10 mouse cellular contexts compared by ENCODE assay signal in the genomic region with DNA sequence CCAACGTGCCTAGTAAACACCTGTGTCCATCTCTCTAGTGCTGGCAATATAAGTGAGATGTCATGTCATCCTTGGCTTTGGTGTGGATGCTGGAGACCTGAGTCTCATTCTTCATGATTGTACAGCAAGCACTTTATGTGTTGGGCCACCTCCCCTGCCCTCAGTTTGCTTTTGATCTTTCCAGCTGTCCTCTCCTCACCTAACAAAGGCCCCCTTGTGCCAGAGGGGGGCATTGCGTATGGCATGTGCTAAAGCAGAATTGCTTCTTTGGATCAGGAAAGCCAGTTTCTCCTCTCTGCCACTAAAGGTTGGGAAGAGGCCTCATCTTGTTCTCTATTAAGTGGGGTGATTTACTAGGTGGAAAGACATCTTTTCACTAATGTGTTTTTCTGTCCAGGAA.
A peak's percentile ranks its signal among the peaks of the same experiment; 100 is the strongest.
DNase-seq lines count a peak whose midpoint lies in the region; ATAC-seq and TF ChIP-seq lines count a peak whose summit lies in the region.
"Had no signal": no experiment of that assay in that cellular context is flagged by ENCODE, and none has a peak within 500 bp of the region (broad histone marks: within the 10 kb centered on the region; RNA-seq: fewer than 3 reads in every experiment).

No protein-coding gene starts in this region.

- H3K9ac ChIP-seq in heart, postnatal 0 days (replicated peaks; ENCODE audit: low read depth, low read length) = no peak overlapping the region
- H3K9ac ChIP-seq in midbrain, embryonic 15.5 days = no peak overlapping the region

- no peaks in the 10 kb centered on the region for H3K4me1 ChIP-seq in heart, postnatal 0 days (ENCODE audit: control insufficient read depth, insufficient read depth)
- peaks cover 41% of the 10 kb centered on the region for H3K4me1 ChIP-seq in midbrain, embryonic 10.5 days
- 0 out of 2 replicates have a peak, but pooled peaks cover 4% of the 10 kb centered on the region for H3K4me1 ChIP-seq in midbrain, embryonic 15.5 days
- peaks cover 18% of the 10 kb centered on the region for H3K4me1 ChIP-seq in embryonic facial prominence, embryonic 10.5 days

- peak; percentile 43 for TF ChIP-seq CTCF in heart, postnatal 0 days (IDR thresholded peaks at IDR 0.05; ENCODE audit: low read depth)

- H3K27ac ChIP-seq in heart, postnatal 0 days (ENCODE audit: low read depth) = no peak overlapping the region
- H3K27ac ChIP-seq in midbrain, embryonic 10.5 days (replicated peaks) = no peak overlapping the region
- no peak overlapping the region for H3K27ac ChIP-seq in midbrain, embryonic 15.5 days
- H3K27ac ChIP-seq in embryonic facial prominence, embryonic 10.5 days (replicated peaks) = no peak overlapping the region

- ATAC-seq in heart, postnatal 0 days (ENCODE audit: insufficient read depth, low read depth) = no peak
- ATAC-seq in midbrain, embryonic 15.5 days (replicated peaks) = no peak

- no peak overlapping the region for H3K4me2 ChIP-seq in heart, postnatal 0 days (ENCODE audit: low read depth, low read length)
- no peak overlapping the region for H3K4me2 ChIP-seq in midbrain, embryonic 15.5 days

- no peak for DNase-seq in heart, postnatal 0 days (ENCODE audit: low spot score)
- DNase-seq in heart, postnatal 36 days = no peak
- peak; percentile 39 for DNase-seq in midbrain, embryonic 10.5 days (ENCODE audit: low spot score)
- peak; percentile 50 for DNase-seq in embryonic facial prominence, embryonic 10.5 days (ENCODE audit: low spot score)
- peak; percentile 14 to 31 for DNase-seq in thymus, postnatal 36 days
- DNase-seq in gastrocnemius, adult 8-10 months (ENCODE audit: low spot score in 2 of 2) = no peak
- DNase-seq in spleen, adult 12 weeks (ENCODE audit: low spot score) = no peak
- DNase-seq: heart, postnatal 10 days; midbrain, embryonic 14.5 days had no signal

- H3K27me3 ChIP-seq in heart, postnatal 0 days (ENCODE audit: control insufficient read depth, insufficient read depth, low read length) = no peaks in the 10 kb centered on the region
- H3K27me3 ChIP-seq in midbrain, embryonic 10.5 days (ENCODE audit: low read depth, poor library complexity, severe bottlenecking) = peaks cover 82% of the 10 kb centered on the region
- no peaks in the 10 kb centered on the region for H3K27me3 ChIP-seq in midbrain, embryonic 15.5 days (replicated peaks)
- peaks cover 17% of the 10 kb centered on the region; the same call in 1 of the 2 replicates for H3K27me3 ChIP-seq in embryonic facial prominence, embryonic 10.5 days (replicated peaks; ENCODE audit: low read depth, poor library complexity, severe bottlenecking)

- intact Hi-C loops in heart, postnatal 36 days (cut with DNase I) = no loop called here

- H3K36me3 ChIP-seq in heart, postnatal 0 days (replicated peaks; ENCODE audit: control insufficient read depth, insufficient read depth, low read length) = no peaks in the 10 kb centered on the region
- no peaks in the 10 kb centered on the region for H3K36me3 ChIP-seq in midbrain, embryonic 10.5 days
- no peaks in the 10 kb centered on the region for H3K36me3 ChIP-seq in midbrain, embryonic 15.5 days (replicated peaks)
- H3K36me3 ChIP-seq in embryonic facial prominence, embryonic 10.5 days (replicated peaks) = no peaks in the 10 kb centered on the region

- no peak overlapping the region for H3K4me3 ChIP-seq in heart, postnatal 0 days (ENCODE audit: low read depth, low read length)
- H3K4me3 ChIP-seq in midbrain, embryonic 10.5 days = no peak overlapping the region
- H3K4me3 ChIP-seq in midbrain, embryonic 15.5 days = no peak overlapping the region
- H3K4me3 ChIP-seq in embryonic facial prominence, embryonic 10.5 days = no peak overlapping the region

- no peaks in the 10 kb centered on the region for H3K9me3 ChIP-seq in heart, postnatal 0 days (replicated peaks; ENCODE audit: control insufficient read depth, low read length)
- H3K9me3 ChIP-seq in midbrain, embryonic 10.5 days (replicated peaks) = no peaks in the 10 kb centered on the region
- no peaks in the 10 kb centered on the region for H3K9me3 ChIP-seq in midbrain, embryonic 15.5 days
- H3K9me3 ChIP-seq in embryonic facial prominence, embryonic 10.5 days = no peaks in the 10 kb centered on the region

- no peak for TF ChIP-seq EP300 in heart, postnatal 0 days (IDR thresholded peaks at IDR 0.05; ENCODE audit: low read depth)

- WGBS in heart, postnatal 0 days = 83% methylated on average over 2 of the region's 2 CpGs
- 67% methylated on average over 2 of the region's 2 CpGs for WGBS in midbrain, embryonic 10.5 days
- 85% methylated on average over 2 of the region's 2 CpGs for WGBS in midbrain, embryonic 15.5 days
- WGBS in embryonic facial prominence, embryonic 10.5 days = 70% methylated on average over 2 of the region's 2 CpGs

Comparison
In these comparisons a context has a peak if more than half of its experiments do, and no peak if none do; other contexts are left out.
1. DNase-seq: peak in midbrain, embryonic 10.5 days (single experiment), embryonic facial prominence, embryonic 10.5 days (single experiment) and thymus, postnatal 36 days (2 of 2); none in heart, postnatal 0 days (single experiment), heart, postnatal 36 days (0 of 2), gastrocnemius, adult 8-10 months (0 of 2) and spleen, adult 12 weeks (single experiment).